ENCODE assay signal across 8 mouse cellular contexts in genomic region chr3:96360214-96360536, GRCm38 (mm10).
A peak's percentile ranks its signal among the peaks of the same experiment; 100 is the strongest.
DNase-seq lines count a peak whose midpoint lies in the region; ATAC-seq lines count a peak whose summit lies in the region.
"Not testable (repeated sequence)": the region's sequence is repeated elsewhere in the genome, so short reads cannot be mapped to it uniquely, and the experiment has no call there.

No protein-coding gene starts in this region.

- H3K27me3 ChIP-seq in embryonic facial prominence, embryonic 11.5 days (ENCODE audit: control insufficient read depth, insufficient read depth, low read length); neural tube, embryonic 14.5 days (ENCODE audit: control insufficient read depth, insufficient read depth, low read length): not testable (repeated sequence)
- H3K27me3 ChIP-seq in forebrain, embryonic 14.5 days (replicated peaks; ENCODE audit: control insufficient read depth, insufficient read depth, low read length), result peaks cover 17% of the 10 kb centered on the region
- peaks cover 18% of the 10 kb centered on the region for H3K27me3 ChIP-seq in heart, embryonic 14.5 days (ENCODE audit: control insufficient read depth, insufficient read depth, low read length)
- H3K27me3 ChIP-seq in intestine, embryonic 15.5 days (replicated peaks), result peaks cover 16% of the 10 kb centered on the region; the same call in 1 of the 2 replicates
- peaks cover 14% of the 10 kb centered on the region; the same call in 1 of the 2 replicates for H3K27me3 ChIP-seq in limb, embryonic 12.5 days
- peaks cover 11% of the 10 kb centered on the region for H3K27me3 ChIP-seq in liver, embryonic 16.5 days (ENCODE audit: control insufficient read depth, insufficient read depth, low read depth, low read length)
- H3K27me3 ChIP-seq in midbrain, embryonic 12.5 days, result peaks cover 23% of the 10 kb centered on the region

- not testable (repeated sequence) for DNase-seq in embryonic facial prominence, embryonic 11.5 days (ENCODE audit: low spot score); forebrain, embryonic 14.5 days (ENCODE audit: low spot score)

- ATAC-seq in embryonic facial prominence, embryonic 11.5 days (replicated peaks; ENCODE audit: insufficient number of reproducible peaks, low FRiP score, low TSS enrichment, low read depth), result peak; percentile 85
- peak; percentile 74 for ATAC-seq in forebrain, embryonic 14.5 days
- peak; percentile 66; the same call in 1 of the 2 replicates for ATAC-seq in heart, embryonic 14.5 days (ENCODE audit: insufficient number of reproducible peaks, insufficient read depth, low FRiP score, low read depth)
- peak; percentile 91 for ATAC-seq in intestine, embryonic 15.5 days
- peak; percentile 79 for ATAC-seq in limb, embryonic 12.5 days (ENCODE audit: insufficient number of reproducible peaks, insufficient read depth, low FRiP score, low TSS enrichment, low read depth)
- ATAC-seq in liver, embryonic 16.5 days (ENCODE audit: low read depth), result peak; percentile 77
- ATAC-seq in midbrain, embryonic 12.5 days (ENCODE audit: low FRiP score, low read depth), result peak; percentile 89
- ATAC-seq in neural tube, embryonic 14.5 days (ENCODE audit: low read depth), result peak; percentile 78

- not testable (repeated sequence) for H3K36me3 ChIP-seq in embryonic facial prominence, embryonic 11.5 days (replicated peaks; ENCODE audit: control insufficient read depth, insufficient read depth, low read depth, low read length); forebrain, embryonic 14.5 days (ENCODE audit: control insufficient read depth, insufficient read depth, low read length); heart, embryonic 14.5 days (ENCODE audit: control insufficient read depth, insufficient read depth, low read length); intestine, embryonic 15.5 days; limb, embryonic 12.5 days; liver, embryonic 16.5 days (ENCODE audit: control insufficient read depth, insufficient read depth); midbrain, embryonic 12.5 days; neural tube, embryonic 14.5 days (ENCODE audit: control insufficient read depth, insufficient read depth, low read length)

- H3K9ac ChIP-seq in embryonic facial prominence, embryonic 11.5 days (replicated peaks; ENCODE audit: low read length); forebrain, embryonic 14.5 days (ENCODE audit: low read length); heart, embryonic 14.5 days (ENCODE audit: low read length); intestine, embryonic 15.5 days; limb, embryonic 12.5 days (replicated peaks); liver, embryonic 16.5 days (ENCODE audit: low read depth, low read length); midbrain, embryonic 12.5 days (replicated peaks); neural tube, embryonic 14.5 days (replicated peaks; ENCODE audit: low read depth, low read length): not testable (repeated sequence)

- 0% methylated on average over 1 of the region's 21 CpGs for WGBS in embryonic facial prominence, embryonic 11.5 days
- WGBS in forebrain, embryonic 14.5 days, result 0% methylated on average over 2 of the region's 21 CpGs
- 20% methylated on average over 1 of the region's 21 CpGs for WGBS in heart, embryonic 14.5 days
- 5% methylated on average over 2 of the region's 21 CpGs for WGBS in intestine, embryonic 15.5 days
- WGBS in limb, embryonic 12.5 days, result 0% methylated on average over 2 of the region's 21 CpGs
- 7% methylated on average over 2 of the region's 21 CpGs for WGBS in liver, embryonic 16.5 days (ENCODE audit: insufficient replicate concordance)
- WGBS in midbrain, embryonic 12.5 days, result no CpG with 5 or more reads among the region's 21 CpGs
- 7% methylated on average over 2 of the region's 21 CpGs for WGBS in neural tube, embryonic 14.5 days

- H3K4me2 ChIP-seq in embryonic facial prominence, embryonic 11.5 days (ENCODE audit: low read depth, low read length); forebrain, embryonic 14.5 days (ENCODE audit: low read length); heart, embryonic 14.5 days (ENCODE audit: low read length); intestine, embryonic 15.5 days (replicated peaks); limb, embryonic 12.5 days; liver, embryonic 16.5 days (ENCODE audit: low read depth, low read length); midbrain, embryonic 12.5 days (replicated peaks); neural tube, embryonic 14.5 days (ENCODE audit: low read depth, low read length): not testable (repeated sequence)

- not testable (repeated sequence) for H3K27ac ChIP-seq in embryonic facial prominence, embryonic 11.5 days (replicated peaks; ENCODE audit: low read depth, low read length); forebrain, embryonic 14.5 days (ENCODE audit: low read depth, low read length); heart, embryonic 14.5 days (replicated peaks in 1 of 2; ENCODE audit: control insufficient read depth in 1 of 2, insufficient read depth in 1 of 2, low read depth in 2 of 2, low read length in 2 of 2); intestine, embryonic 15.5 days; limb, embryonic 12.5 days; liver, embryonic 16.5 days (ENCODE audit: low read length); midbrain, embryonic 12.5 days (replicated peaks); neural tube, embryonic 14.5 days (ENCODE audit: low read depth, low read length)

- H3K9me3 ChIP-seq in embryonic facial prominence, embryonic 11.5 days (replicated peaks; ENCODE audit: control insufficient read depth, low read length); forebrain, embryonic 14.5 days (replicated peaks; ENCODE audit: control insufficient read depth, low read length); heart, embryonic 14.5 days (ENCODE audit: control insufficient read depth, low read length); intestine, embryonic 15.5 days; limb, embryonic 12.5 days; liver, embryonic 16.5 days (replicated peaks; ENCODE audit: control insufficient read depth, low read length); midbrain, embryonic 12.5 days; neural tube, embryonic 14.5 days (ENCODE audit: control insufficient read depth, low read length): not testable (repeated sequence)

- H3K4me1 ChIP-seq in embryonic facial prominence, embryonic 11.5 days (ENCODE audit: control insufficient read depth, insufficient read depth, low read length); forebrain, embryonic 14.5 days (ENCODE audit: control insufficient read depth, insufficient read depth, low read length); heart, embryonic 14.5 days (ENCODE audit: control insufficient read depth in 2 of 2, insufficient read depth in 2 of 2, low read length in 2 of 2); intestine, embryonic 15.5 days (replicated peaks); limb, embryonic 12.5 days (replicated peaks); liver, embryonic 16.5 days (ENCODE audit: control insufficient read depth, low read depth, low read length); midbrain, embryonic 12.5 days; neural tube, embryonic 14.5 days (ENCODE audit: control insufficient read depth, insufficient read depth, low read length): not testable (repeated sequence)

- H3K4me3 ChIP-seq in embryonic facial prominence, embryonic 11.5 days (ENCODE audit: low read depth, low read length); forebrain, embryonic 14.5 days (ENCODE audit: low read depth, low read length); heart, embryonic 14.5 days (ENCODE audit: control insufficient read depth in 1 of 2, insufficient read depth in 1 of 2, low read depth in 1 of 2, low read length in 2 of 2); intestine, embryonic 15.5 days (replicated peaks); limb, embryonic 12.5 days (replicated peaks); liver, embryonic 16.5 days (ENCODE audit: low read depth, low read length); midbrain, embryonic 12.5 days; neural tube, embryonic 14.5 days (ENCODE audit: low read depth, low read length): not testable (repeated sequence)
